Mouse (Mus musculus): ENCODE measurements around the gene Olfr1333. TPM values are rescaled to one million over a fixed set of nuclear protein-coding genes. Genes with fewer than 3 reads are reported as not detected.

Gene Olfr1333
- not detected for polyA plus RNA-seq (2012; fragmentation: generic; extraction: Trizol)

DNA sequence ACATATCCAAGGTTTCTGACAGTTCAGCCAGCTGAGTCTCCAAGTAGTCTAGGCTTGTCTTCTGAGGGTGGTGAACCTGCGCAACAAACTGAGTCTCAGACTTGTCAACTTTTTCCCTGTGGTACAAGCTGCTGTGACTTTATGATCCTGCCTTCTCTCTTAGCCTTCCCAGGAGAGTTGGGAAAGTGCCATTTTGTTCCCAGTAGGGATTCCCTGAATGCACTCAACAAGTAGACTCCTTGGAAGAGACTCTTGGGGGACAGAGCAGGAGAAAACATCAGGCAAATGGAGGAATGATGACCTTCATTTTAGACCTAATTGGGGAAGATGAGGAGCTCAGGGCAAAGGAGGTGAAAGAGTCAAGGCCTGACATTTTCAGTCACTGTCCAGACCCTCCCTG, at the start of gene Olfr1333:
Gene Olfr1333 (minus strand): TSS at position 101 of the 400 bp plus-strand sequence.

DNA sequence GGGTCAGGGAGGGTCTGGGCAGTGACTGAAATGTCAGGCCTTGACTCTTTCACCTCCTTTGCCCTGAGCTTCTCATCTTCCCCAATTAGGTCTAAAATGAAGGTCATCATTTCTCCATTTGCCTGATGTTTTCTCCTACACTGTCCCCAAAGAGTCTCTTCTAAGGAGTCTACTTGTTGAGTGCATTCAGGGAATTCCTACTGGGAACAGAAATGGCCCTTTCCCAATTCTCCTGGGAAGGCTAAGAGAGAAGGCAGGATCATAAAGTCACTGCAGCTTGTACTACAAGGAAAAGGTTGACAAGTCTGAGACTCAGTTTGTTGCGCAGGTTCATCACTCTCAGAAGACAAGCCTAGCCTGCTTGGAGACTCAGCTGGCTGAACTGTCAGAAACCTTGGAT, 28.3 kb upstream of the Olfr1333 start, which contains the start of gene Olfr1331:
Gene Olfr1331 (plus strand): TSS at position 301 of the 400 bp plus-strand sequence.

DNA sequence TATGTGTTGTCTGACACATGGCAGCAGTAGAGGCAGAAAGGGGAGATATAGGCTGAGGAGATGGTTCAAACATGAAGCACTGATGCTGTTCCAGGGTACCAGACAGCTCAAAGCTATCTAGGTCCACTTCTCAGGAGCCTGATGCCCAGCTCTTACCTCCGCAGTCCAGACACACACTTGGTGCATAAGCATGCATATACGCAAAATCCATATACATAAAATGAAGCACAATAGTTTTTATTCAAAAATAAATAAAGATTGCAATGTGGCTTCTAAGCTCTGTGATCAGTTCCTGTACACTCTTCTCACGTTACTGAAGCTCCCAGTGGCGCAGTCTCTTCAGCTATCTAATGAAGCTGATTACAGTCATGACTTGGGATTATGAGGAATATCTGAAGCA, 26.2 kb downstream of the Olfr1333 start, which contains the start of gene Olfr1335:
Gene Olfr1335 (minus strand): TSS at position 101 of the 400 bp plus-strand sequence.

DNA sequence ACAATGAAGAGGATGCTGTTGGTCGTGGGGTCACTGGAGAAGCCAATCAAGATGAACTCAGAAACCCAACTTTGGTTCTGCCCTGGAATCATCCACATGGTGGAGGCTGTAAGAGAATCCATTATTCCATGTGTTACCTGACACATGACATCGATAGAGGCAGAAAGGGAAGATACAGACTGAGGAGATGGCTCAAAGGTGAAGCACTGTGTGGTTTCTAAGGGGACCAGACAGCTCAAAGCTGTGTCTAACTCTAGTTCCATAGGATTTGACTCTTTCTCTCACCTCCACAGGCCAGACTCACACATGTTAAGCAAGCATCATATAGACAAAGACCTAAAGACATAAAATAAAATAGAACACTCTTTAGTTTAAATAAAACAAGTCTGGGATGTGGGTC, 53.6 kb downstream of the Olfr1333 start, which contains the start of gene Olfr1337:
Gene Olfr1337 (minus strand): TSS at position 101 of the 400 bp plus-strand sequence.

Other genes with a start within 250 kb of the Olfr1333 start
- not detected for gene Cfap57, start 215.5 kb downstream of the Olfr1333 start, polyA plus RNA-seq (2012; fragmentation: generic; extraction: Trizol)
- 10 to 100 TPM; 12.5 to 40.3 TPM for gene Ebna1bp2, start 215.5 kb downstream of the Olfr1333 start, polyA plus RNA-seq (2012; fragmentation: generic; extraction: Trizol)
- not detected for gene Olfr62, start 177.3 kb downstream of the Olfr1333 start, polyA plus RNA-seq (2012; fragmentation: generic; extraction: Trizol)
- gene Olfr1342, start 143.5 kb downstream of the Olfr1333 start, polyA plus RNA-seq (2012; fragmentation: generic; extraction: Trizol): not detected
- gene Olfr1341, start 132.8 kb downstream of the Olfr1333 start, polyA plus RNA-seq (2012; fragmentation: generic; extraction: Trizol): not detected
- gene Olfr1340, start 116.1 kb downstream of the Olfr1333 start, polyA plus RNA-seq (2012; fragmentation: generic; extraction: Trizol): not detected
- not detected for gene Olfr1339, start 104.1 kb downstream of the Olfr1333 start, polyA plus RNA-seq (2012; fragmentation: generic; extraction: Trizol)
- not detected for gene Olfr1338, start 77.5 kb downstream of the Olfr1333 start, polyA plus RNA-seq (2012; fragmentation: generic; extraction: Trizol)
- gene Olfr1337, start 53.7 kb downstream of the Olfr1333 start, polyA plus RNA-seq (2012; fragmentation: generic; extraction: Trizol): not detected
- not detected for gene Olfr1335, start 26.3 kb downstream of the Olfr1333 start, polyA plus RNA-seq (2012; fragmentation: generic; extraction: Trizol)
- gene Olfr1331, start 28.4 kb upstream of the Olfr1333 start, polyA plus RNA-seq (2012; fragmentation: generic; extraction: Trizol): not detected
- under 1 TPM in 1 of 2 experiments, not detected in 1; 0.01 TPM for gene Olfr1330, start 52.3 kb upstream of the Olfr1333 start, polyA plus RNA-seq (2012; fragmentation: generic; extraction: Trizol)
- gene Olfr1329, start 81.2 kb upstream of the Olfr1333 start, polyA plus RNA-seq (2012; fragmentation: generic; extraction: Trizol): not detected
- not detected for gene Olfr1328, start 102.3 kb upstream of the Olfr1333 start, polyA plus RNA-seq (2012; fragmentation: generic; extraction: Trizol)
- not detected for gene Lao1, start 125.3 kb upstream of the Olfr1333 start, polyA plus RNA-seq (2012; fragmentation: generic; extraction: Trizol)